Mouse (Mus musculus): Measurements from ENCODE around the gene Veph1.

- TF ChIP-seq CTCF (IDR thresholded peaks at IDR 0.05; ENCODE audit: extremely low read depth, insufficient read depth, insufficient read length, insufficient replicate concordance) (no peak), POLR2A (IDR thresholded peaks at IDR 0.05; ENCODE audit: low read depth, low read length) (no peak)
Measured at GRCm38 (mm10) chr3:66340742-66341141, 44.1 kb upstream of the Veph1 start.

Measured in spleen, adult 2 months (tissue).